Mouse (Mus musculus): Measurements from ENCODE around the gene Strbp. TPM values are rescaled to one million over a fixed set of nuclear protein-coding genes. Genes with fewer than 3 reads are reported as not detected.

The Strbp gene
- polyA plus RNA-seq, 1 experiment from 2014 or later = 155 TPM

DNA sequence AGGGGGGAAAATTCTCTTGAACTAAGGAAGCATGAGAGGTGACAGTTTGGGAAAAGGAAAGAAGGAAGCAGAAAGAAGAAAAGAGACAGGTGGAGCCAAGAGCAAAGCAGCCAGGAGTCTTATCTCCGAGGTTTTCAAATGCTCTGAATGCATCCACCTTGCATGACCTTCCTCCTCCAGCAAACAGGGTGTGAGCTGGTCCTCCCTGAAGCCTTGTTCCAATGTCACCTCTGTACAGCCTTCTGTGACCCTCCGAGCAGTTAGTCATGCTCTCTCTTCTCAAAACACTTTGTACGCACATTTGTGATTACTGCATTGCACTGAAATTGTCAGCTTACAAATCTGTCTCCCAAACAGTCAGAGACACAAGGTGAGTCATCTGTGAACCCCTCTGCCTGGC, 9.4 kb upstream of the Strbp start:
- Histone ChIP-seq H3K9ac (replicated peaks; ENCODE audit: low read length) (no peak overlapping the region), H3K4me3 (replicated peaks; ENCODE audit: low read depth, low read length) (no peak overlapping the region), H3K9me3 (ENCODE audit: control insufficient read depth, low read length) (no peaks in the 10 kb centered on the region), H3K27ac (replicated peaks; ENCODE audit: low read depth, low read length) (no peak overlapping the region), H3K27me3 (ENCODE audit: control insufficient read depth, insufficient read depth, low read length) (no peaks in the 10 kb centered on the region), H3K4me1 (ENCODE audit: control insufficient read depth, insufficient read depth, low read length) (no peaks in the 10 kb centered on the region), H3K36me3 (ENCODE audit: control insufficient read depth, insufficient read depth, low read length) (no peaks in the 10 kb centered on the region), H3K4me2 (ENCODE audit: low read length) (no peak overlapping the region)
- DNase-seq (no peak), ATAC-seq (ENCODE audit: low FRiP score, low TSS enrichment) (no peak)
- WGBS = 91% methylated on average over 3 of the region's 3 CpGs

DNA sequence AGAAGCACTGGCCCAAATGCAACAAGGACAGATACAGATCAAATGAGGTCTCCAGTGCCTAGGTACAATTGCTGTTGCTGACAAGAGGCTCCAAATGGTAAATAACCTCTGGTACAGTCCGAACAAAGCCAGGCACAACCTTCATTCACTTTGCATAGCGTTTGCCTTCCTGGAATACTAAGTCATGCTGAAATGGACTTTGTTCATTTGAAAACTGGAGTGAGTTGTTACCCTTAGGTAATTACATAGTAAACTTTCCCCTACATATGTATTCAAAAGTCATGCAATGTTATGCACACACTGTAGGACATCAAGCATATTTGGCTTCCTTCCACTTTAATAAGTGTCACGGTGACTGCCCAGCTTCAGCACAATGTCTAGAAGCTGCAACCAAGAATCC, 5.2 kb upstream of the Strbp start:
- Histone ChIP-seq H3K4me3 (replicated peaks; ENCODE audit: low read depth, low read length) (no peak overlapping the region), H3K36me3 (ENCODE audit: control insufficient read depth, insufficient read depth, low read length) (no peaks in the 10 kb centered on the region), H3K9me3 (ENCODE audit: control insufficient read depth, low read length) (no peaks in the 10 kb centered on the region), H3K9ac (replicated peaks; ENCODE audit: low read length) (no peak overlapping the region), H3K27ac (replicated peaks; ENCODE audit: low read depth, low read length) (no peak overlapping the region), H3K4me2 (ENCODE audit: low read length) (no peak overlapping the region), H3K27me3 (ENCODE audit: control insufficient read depth, insufficient read depth, low read length) (no peaks in the 10 kb centered on the region), H3K4me1 (ENCODE audit: control insufficient read depth, insufficient read depth, low read length) (peaks cover 5% of the 10 kb centered on the region)
- no peak for DNase-seq
- 84% methylated on average over 3 of the region's 3 CpGs for WGBS
- ATAC-seq (ENCODE audit: low FRiP score, low TSS enrichment) = no peak

DNA sequence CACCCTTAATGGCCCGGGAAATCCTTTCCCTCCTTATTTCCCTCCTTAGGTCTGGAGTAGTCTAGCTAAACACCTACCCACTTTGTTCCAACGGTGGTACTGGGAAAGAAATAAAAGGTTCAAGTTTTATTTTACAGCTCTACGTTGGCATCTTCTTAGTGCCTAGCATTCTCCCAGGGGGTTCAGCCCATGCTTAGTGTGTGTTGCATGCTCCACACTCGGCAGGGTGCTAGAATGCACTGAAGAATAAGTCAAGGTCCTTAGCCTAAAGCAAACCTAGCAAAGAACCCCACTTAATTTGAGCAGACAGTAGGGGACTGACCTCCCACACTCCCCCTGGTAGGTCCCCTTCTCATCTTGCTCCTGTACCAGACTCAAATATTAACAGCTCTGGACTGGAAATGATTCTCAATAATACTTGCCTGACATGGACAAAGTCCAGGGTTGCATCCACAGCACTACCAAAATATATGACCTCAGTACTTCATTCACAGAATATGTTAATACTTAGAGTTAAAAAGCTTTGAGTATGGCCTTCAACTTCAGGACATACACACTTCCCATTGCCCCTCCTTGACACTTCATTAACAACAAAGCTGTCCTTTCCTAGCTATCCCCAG, 592 bp upstream of the Strbp start:
- H3K4me3 ChIP-seq (replicated peaks; ENCODE audit: low read depth, low read length) = peak overlapping the region; percentile 91
- peak; percentile 49 for DNase-seq
- WGBS = 13% methylated on average over 4 of the region's 4 CpGs

GRCm38 (mm10) chr2:37702301-37703172, 1.1 kb downstream of the Strbp start:
- Histone ChIP-seq H3K27ac (replicated peaks; ENCODE audit: low read depth, low read length) (peak overlapping the region; percentile 97), H3K9ac (replicated peaks; ENCODE audit: low read length) (peak overlapping the region; percentile 96), H3K9me3 (ENCODE audit: control insufficient read depth, low read length) (no peaks in the 10 kb centered on the region), H3K4me2 (ENCODE audit: low read length) (peak overlapping the region; percentile 81), H3K36me3 (ENCODE audit: control insufficient read depth, insufficient read depth, low read length) (no peaks in the 10 kb centered on the region), H3K4me1 (ENCODE audit: control insufficient read depth, insufficient read depth, low read length) (peaks cover 26% of the 10 kb centered on the region), H3K4me3 (replicated peaks; ENCODE audit: low read depth, low read length) (peak overlapping the region; percentile 91), H3K27me3 (ENCODE audit: control insufficient read depth, insufficient read depth, low read length) (no peaks in the 10 kb centered on the region)
- peak; percentile 51 for DNase-seq
- under 1% methylated on average over 70 of the region's 70 CpGs for WGBS
- peak; percentile 73 for ATAC-seq (ENCODE audit: low FRiP score, low TSS enrichment)

More for the DNA sequence above, 592 bp upstream of the Strbp start:
- H3K27me3 ChIP-seq (ENCODE audit: control insufficient read depth, insufficient read depth, low read length) = no peaks in the 10 kb centered on the region
- H3K27ac ChIP-seq (replicated peaks; ENCODE audit: low read depth, low read length) = peak overlapping the region; percentile 97
- peaks cover 26% of the 10 kb centered on the region for H3K4me1 ChIP-seq (ENCODE audit: control insufficient read depth, insufficient read depth, low read length)
- H3K4me2 ChIP-seq (ENCODE audit: low read length) = peak overlapping the region; percentile 81
- no peaks in the 10 kb centered on the region for H3K36me3 ChIP-seq (ENCODE audit: control insufficient read depth, insufficient read depth, low read length)
- ATAC-seq (ENCODE audit: low FRiP score, low TSS enrichment) = no peak
- peak overlapping the region; percentile 96; the same call in 1 of the 2 replicates for H3K9ac ChIP-seq (replicated peaks; ENCODE audit: low read length)
- no peaks in the 10 kb centered on the region for H3K9me3 ChIP-seq (ENCODE audit: control insufficient read depth, low read length)

- no peaks in the 10 kb centered on the region for H3K36me3 ChIP-seq (ENCODE audit: control insufficient read depth, insufficient read depth, low read length)
- H3K27ac ChIP-seq (replicated peaks; ENCODE audit: low read depth, low read length) = no peak overlapping the region
- ATAC-seq (ENCODE audit: low FRiP score, low TSS enrichment) = no peak
- H3K4me3 ChIP-seq (replicated peaks; ENCODE audit: low read depth, low read length) = no peak overlapping the region
- H3K4me2 ChIP-seq (ENCODE audit: low read length) = no peak overlapping the region
- H3K4me1 ChIP-seq (ENCODE audit: control insufficient read depth, insufficient read depth, low read length) = no peaks in the 10 kb centered on the region
- no peaks in the 10 kb centered on the region for H3K9me3 ChIP-seq (ENCODE audit: control insufficient read depth, low read length)
- H3K9ac ChIP-seq (replicated peaks; ENCODE audit: low read length) = no peak overlapping the region
- WGBS = 87% methylated on average over 3 of the region's 3 CpGs
- no peak for DNase-seq
- H3K27me3 ChIP-seq (ENCODE audit: control insufficient read depth, insufficient read depth, low read length) = no peaks in the 10 kb centered on the region
These were observed 14.5 kb downstream of the Strbp start for GRCm38 (mm10) chr2:37689064-37689615.

DNA sequence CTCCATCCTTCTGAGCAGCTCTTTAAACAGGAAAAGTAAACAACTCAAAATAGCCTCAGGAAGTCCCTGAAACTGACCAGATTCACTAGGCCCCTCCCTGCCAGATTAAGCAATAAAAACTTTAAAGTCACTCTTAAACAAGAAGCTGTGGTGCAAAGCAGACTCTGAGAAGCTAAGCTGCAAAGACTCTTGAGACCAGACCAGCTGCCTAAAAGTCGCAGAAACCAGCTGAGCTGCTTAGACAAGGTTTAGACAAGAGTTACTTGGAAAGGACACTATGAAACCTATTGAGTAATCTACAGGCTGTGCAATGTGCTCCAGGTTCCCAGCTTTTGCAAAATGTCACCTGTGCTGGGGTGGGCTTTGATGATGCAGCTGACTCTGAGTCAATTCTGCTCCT, 16.6 kb downstream of the Strbp start:
- H3K27ac ChIP-seq (replicated peaks; ENCODE audit: low read depth, low read length) = no peak overlapping the region
- H3K4me1 ChIP-seq (ENCODE audit: control insufficient read depth, insufficient read depth, low read length) = no peaks in the 10 kb centered on the region
- no peak overlapping the region for H3K4me3 ChIP-seq (replicated peaks; ENCODE audit: low read depth, low read length)
- no peaks in the 10 kb centered on the region for H3K27me3 ChIP-seq (ENCODE audit: control insufficient read depth, insufficient read depth, low read length)
- WGBS = 95% methylated on average over 1 of the region's 1 CpGs
- no peaks in the 10 kb centered on the region for H3K9me3 ChIP-seq (ENCODE audit: control insufficient read depth, low read length)
- DNase-seq (no peak), ATAC-seq (ENCODE audit: low FRiP score, low TSS enrichment) (no peak)
- H3K9ac ChIP-seq (replicated peaks; ENCODE audit: low read length) = no peak overlapping the region
- no peaks in the 10 kb centered on the region for H3K36me3 ChIP-seq (ENCODE audit: control insufficient read depth, insufficient read depth, low read length)
- H3K4me2 ChIP-seq (ENCODE audit: low read length) = no peak overlapping the region

DNA sequence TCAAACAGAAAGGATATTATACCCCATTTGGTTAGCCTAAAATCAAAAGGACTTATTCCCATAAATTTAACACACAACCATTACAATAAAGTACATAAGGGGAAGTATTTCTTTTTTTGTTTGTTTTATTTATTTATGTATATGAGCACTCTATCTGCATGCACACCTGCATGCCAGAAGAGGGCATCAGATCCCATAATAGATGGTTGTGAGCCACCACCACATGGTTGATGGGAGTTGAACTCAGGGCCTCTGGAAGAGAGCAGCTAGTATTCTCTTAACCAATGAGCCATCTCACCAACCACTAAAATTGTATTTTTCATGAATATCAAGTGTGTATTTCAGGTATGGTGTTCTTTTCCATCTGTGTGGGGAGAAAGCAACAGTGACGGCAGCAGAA, 18.8 kb downstream of the Strbp start:
- no peak for DNase-seq
- H3K36me3 ChIP-seq (ENCODE audit: control insufficient read depth, insufficient read depth, low read length) = no peaks in the 10 kb centered on the region
- no peak overlapping the region for H3K4me2 ChIP-seq (ENCODE audit: low read length)
- ATAC-seq (ENCODE audit: low FRiP score, low TSS enrichment) = no peak
- no peak overlapping the region for H3K9ac ChIP-seq (replicated peaks; ENCODE audit: low read length)
- H3K9me3 ChIP-seq (ENCODE audit: control insufficient read depth, low read length) = no peaks in the 10 kb centered on the region
- H3K4me1 ChIP-seq (ENCODE audit: control insufficient read depth, insufficient read depth, low read length) = no peaks in the 10 kb centered on the region
- H3K4me3 ChIP-seq (replicated peaks; ENCODE audit: low read depth, low read length) = no peak overlapping the region
- no peak overlapping the region for H3K27ac ChIP-seq (replicated peaks; ENCODE audit: low read depth, low read length)
- WGBS = 97% methylated on average over 1 of the region's 1 CpGs
- no peaks in the 10 kb centered on the region for H3K27me3 ChIP-seq (ENCODE audit: control insufficient read depth, insufficient read depth, low read length)

- ATAC-seq (ENCODE audit: low FRiP score, low TSS enrichment) = no peak
- no peaks in the 10 kb centered on the region for H3K4me1 ChIP-seq (ENCODE audit: control insufficient read depth, insufficient read depth, low read length)
- H3K36me3 ChIP-seq (ENCODE audit: control insufficient read depth, insufficient read depth, low read length) = no peaks in the 10 kb centered on the region
- no peak overlapping the region for H3K4me3 ChIP-seq (replicated peaks; ENCODE audit: low read depth, low read length)
- H3K4me2 ChIP-seq (ENCODE audit: low read length) = no peak overlapping the region
- no peak overlapping the region for H3K9ac ChIP-seq (replicated peaks; ENCODE audit: low read length)
- no peak for DNase-seq
- H3K9me3 ChIP-seq (ENCODE audit: control insufficient read depth, low read length) = no peaks in the 10 kb centered on the region
- H3K27ac ChIP-seq (replicated peaks; ENCODE audit: low read depth, low read length) = no peak overlapping the region
- no peaks in the 10 kb centered on the region for H3K27me3 ChIP-seq (ENCODE audit: control insufficient read depth, insufficient read depth, low read length)
- 96% methylated on average over 7 of the region's 7 CpGs for WGBS
These were observed 21.4 kb downstream of the Strbp start for GRCm38 (mm10) chr2:37682197-37682811.
